Mouse (Mus musculus): Measurements from ENCODE around the gene Cabp1.

Gene Cabp1

DNA sequence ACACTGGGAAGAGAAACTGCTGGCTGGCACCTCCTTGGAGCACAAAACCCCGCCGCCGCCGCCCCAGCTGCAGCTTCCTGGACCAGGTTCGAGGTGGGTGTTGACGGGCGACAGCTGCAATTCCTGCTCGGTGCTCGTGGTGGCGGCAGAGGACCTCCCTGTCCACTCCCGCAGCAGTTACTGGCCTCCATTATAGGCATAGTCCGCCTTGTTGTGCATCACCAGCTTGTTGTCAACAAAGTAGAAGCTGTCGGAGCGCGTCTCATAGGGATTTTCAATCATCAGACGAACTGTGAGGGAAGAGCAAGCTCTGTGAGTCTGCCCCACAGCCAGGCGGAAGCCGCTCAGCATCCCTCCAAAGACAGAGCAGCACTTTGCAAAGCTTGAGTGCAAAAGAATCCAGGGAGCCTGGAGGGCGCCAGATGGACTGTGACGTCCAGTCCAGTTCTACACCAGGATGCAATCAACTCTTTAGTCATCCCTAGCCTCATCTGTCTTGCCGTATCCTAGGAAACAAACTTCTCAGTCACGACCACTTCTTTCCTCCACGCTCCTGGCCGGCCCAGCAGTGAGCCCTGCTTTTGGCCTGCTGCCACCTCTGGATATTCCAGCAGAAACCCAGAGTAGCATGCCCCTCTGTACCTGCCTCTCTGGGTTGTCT, 68.8 kb downstream of the Cabp1 start:
- in situ Hi-C loops (cut with MboI) = no loop called here

- in situ Hi-C loops (cut with MboI) = no loop called here
These were observed 69.5 kb downstream of the Cabp1 start for GRCm38 (mm10) chr5:115124690-115125089.

DNA sequence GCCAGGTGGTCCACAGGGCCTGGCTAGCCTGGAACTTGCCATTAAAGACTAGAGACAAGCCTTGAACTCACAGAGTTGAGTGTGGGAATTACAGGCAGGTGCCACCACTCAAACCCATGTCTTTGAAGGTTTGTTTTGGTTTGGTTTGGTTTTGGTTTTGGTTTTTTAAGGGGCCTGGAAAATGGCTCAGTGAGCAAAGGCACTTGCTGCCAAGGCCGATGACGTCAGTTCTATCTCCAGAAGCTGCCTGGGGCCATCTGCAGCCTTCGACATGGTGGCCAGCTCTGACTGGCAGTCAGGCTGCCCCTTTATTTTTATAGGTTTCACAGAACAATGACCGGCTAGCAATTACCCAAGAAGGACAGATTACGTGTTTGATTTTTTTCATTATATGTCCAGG, 73.2 kb downstream of the Cabp1 start:
- in situ Hi-C loops (cut with MboI) = no loop called here

GRCm38 (mm10) chr5:115118961-115119570, 75.1 kb downstream of the Cabp1 start, which contains the start of gene Acads:
Acads (minus strand) TSS chr5:115119346.
- in situ Hi-C loops (cut with MboI) = no loop called here
